Mouse (Mus musculus): ENCODE measurements around the gene Olfr107. TPM values are rescaled to one million over a fixed set of nuclear protein-coding genes. Genes with fewer than 3 reads are reported as not detected.

Olfr107 gene
- polyA plus RNA-seq (2014; fragmentation: Nextera tagmentation; extraction: Ambion mirVana): not detected in 2 replicates

- Histone ChIP-seq H3K9me3 (replicated peaks; ENCODE audit: control insufficient read depth, low read length) (no peaks in the 10 kb centered on the region), H3K4me3 (ENCODE audit: low read depth, low read length) (no peak within 1 kb of the TSS)
- no peak for DNase-seq (ENCODE audit: low spot score)
Measured at GRCm38 (mm10) chr17:37398926-37399325, at the start of gene Olfr107. Gene Olfr107, plus strand, starts transcription at chr17:37399226.

GRCm38 (mm10) chr17:37359282-37359681 is 39.7 kb upstream of the Olfr107 start, which contains the start of gene Olfr104-ps:
Gene Olfr104-ps, plus strand, starts transcription at chr17:37359582.
- no peaks in the 10 kb centered on the region for H3K36me3 ChIP-seq (ENCODE audit: control insufficient read depth, insufficient read depth, low read length)
- no peaks in the 10 kb centered on the region for H3K9me3 ChIP-seq (replicated peaks; ENCODE audit: control insufficient read depth, low read length)
- no peak within 1 kb of the TSS for H3K4me2 ChIP-seq (ENCODE audit: low read length)
- no peak within 1 kb of the TSS for H3K4me3 ChIP-seq (ENCODE audit: low read depth, low read length)
- DNase-seq (ENCODE audit: low spot score) (no peak), ATAC-seq (no peak)
- H3K4me1 ChIP-seq (ENCODE audit: control insufficient read depth, insufficient read depth, low read length): no peaks in the 10 kb centered on the region
- no peak within 1 kb of the TSS for H3K27ac ChIP-seq (ENCODE audit: low read depth, low read length)
- H3K9ac ChIP-seq (ENCODE audit: low read length): no peak within 1 kb of the TSS
- H3K27me3 ChIP-seq (replicated peaks; ENCODE audit: control insufficient read depth, insufficient read depth, low read length): no peaks in the 10 kb centered on the region

More at GRCm38 (mm10) chr17:37398926-37399325, at the start of gene Olfr107:
- H3K4me2 ChIP-seq (ENCODE audit: low read length): no peak within 1 kb of the TSS
- H3K27ac ChIP-seq (ENCODE audit: low read depth, low read length): no peak within 1 kb of the TSS
- WGBS: 87% methylated on average over 3 of the region's 3 CpGs
- no peak within 1 kb of the TSS for H3K9ac ChIP-seq (ENCODE audit: low read length)
- no peaks in the 10 kb centered on the region for H3K27me3 ChIP-seq (replicated peaks; ENCODE audit: control insufficient read depth, insufficient read depth, low read length)
- no peak for ATAC-seq
- no peaks in the 10 kb centered on the region for H3K36me3 ChIP-seq (ENCODE audit: control insufficient read depth, insufficient read depth, low read length)
- no peaks in the 10 kb centered on the region for H3K4me1 ChIP-seq (ENCODE audit: control insufficient read depth, insufficient read depth, low read length)

- Histone ChIP-seq H3K36me3 (ENCODE audit: control insufficient read depth, insufficient read depth, low read length) (no peaks in the 10 kb centered on the region), H3K4me3 (ENCODE audit: low read depth, low read length) (no peak within 1 kb of the TSS), H3K4me1 (ENCODE audit: control insufficient read depth, insufficient read depth, low read length) (no peaks in the 10 kb centered on the region), H3K27me3 (replicated peaks; ENCODE audit: control insufficient read depth, insufficient read depth, low read length) (no peaks in the 10 kb centered on the region), H3K27ac (ENCODE audit: low read depth, low read length) (no peak within 1 kb of the TSS), H3K9ac (ENCODE audit: low read length) (no peak within 1 kb of the TSS), H3K9me3 (replicated peaks; ENCODE audit: control insufficient read depth, low read length) (no peaks in the 10 kb centered on the region), H3K4me2 (ENCODE audit: low read length) (no peak within 1 kb of the TSS)
- ATAC-seq: no peak
- no peak for DNase-seq (ENCODE audit: low spot score)
Measured at GRCm38 (mm10) chr17:37378733-37379132, 20.3 kb upstream of the Olfr107 start, which contains the start of gene Olfr105-ps. Gene Olfr105-ps, plus strand, starts transcription at chr17:37379033.

GRCm38 (mm10) chr17:37390093-37390492 is 8.9 kb upstream of the Olfr107 start, which contains the start of gene Olfr106-ps:
Gene Olfr106-ps, plus strand, starts transcription at chr17:37390393.
- Histone ChIP-seq H3K9me3 (replicated peaks; ENCODE audit: control insufficient read depth, low read length) (no peaks in the 10 kb centered on the region), H3K4me2 (ENCODE audit: low read length) (no peak within 1 kb of the TSS), H3K4me3 (ENCODE audit: low read depth, low read length) (no peak within 1 kb of the TSS), H3K4me1 (ENCODE audit: control insufficient read depth, insufficient read depth, low read length) (no peaks in the 10 kb centered on the region), H3K36me3 (ENCODE audit: control insufficient read depth, insufficient read depth, low read length) (no peaks in the 10 kb centered on the region), H3K27ac (ENCODE audit: low read depth, low read length) (no peak within 1 kb of the TSS), H3K27me3 (replicated peaks; ENCODE audit: control insufficient read depth, insufficient read depth, low read length) (no peaks in the 10 kb centered on the region), H3K9ac (ENCODE audit: low read length) (no peak within 1 kb of the TSS)
- no peak for ATAC-seq
- no peak for DNase-seq (ENCODE audit: low spot score)
- 76% methylated on average over 1 of the region's 1 CpGs for WGBS

GRCm38 (mm10) chr17:37413380-37413779 is 14.4 kb downstream of the Olfr107 start:
- no peak for ATAC-seq
- H3K36me3 ChIP-seq (ENCODE audit: control insufficient read depth, insufficient read depth, low read length): no peaks in the 10 kb centered on the region
- H3K9ac ChIP-seq (ENCODE audit: low read length): no peak overlapping the region
- DNase-seq (ENCODE audit: low spot score): no peak
- H3K9me3 ChIP-seq (replicated peaks; ENCODE audit: control insufficient read depth, low read length): no peaks in the 10 kb centered on the region
- H3K4me3 ChIP-seq (ENCODE audit: low read depth, low read length): no peak overlapping the region
- no peaks in the 10 kb centered on the region for H3K27me3 ChIP-seq (replicated peaks; ENCODE audit: control insufficient read depth, insufficient read depth, low read length)
- no peak overlapping the region for H3K27ac ChIP-seq (ENCODE audit: low read depth, low read length)
- H3K4me2 ChIP-seq (ENCODE audit: low read length): no peak overlapping the region
- H3K4me1 ChIP-seq (ENCODE audit: control insufficient read depth, insufficient read depth, low read length): no peaks in the 10 kb centered on the region

GRCm38 (mm10) chr17:37445180-37445579 is 46.2 kb downstream of the Olfr107 start, which contains the start of gene Olfr108:
Gene Olfr108, plus strand, starts transcription at chr17:37445480.
- no peak for ATAC-seq

More at GRCm38 (mm10) chr17:37445180-37445579, 46.2 kb downstream of the Olfr107 start, which contains the start of gene Olfr108:
- H3K4me1 ChIP-seq (ENCODE audit: control insufficient read depth, insufficient read depth, low read length): no peaks in the 10 kb centered on the region
- H3K27ac ChIP-seq (ENCODE audit: low read depth, low read length): no peak within 1 kb of the TSS
- DNase-seq (ENCODE audit: low spot score): no peak
- no peaks in the 10 kb centered on the region for H3K36me3 ChIP-seq (ENCODE audit: control insufficient read depth, insufficient read depth, low read length)
- H3K4me3 ChIP-seq (ENCODE audit: low read depth, low read length): no peak within 1 kb of the TSS
- H3K4me2 ChIP-seq (ENCODE audit: low read length): no peak within 1 kb of the TSS
- no peaks in the 10 kb centered on the region for H3K27me3 ChIP-seq (replicated peaks; ENCODE audit: control insufficient read depth, insufficient read depth, low read length)
- 69% methylated on average over 1 of the region's 1 CpGs for WGBS
- no peak within 1 kb of the TSS for H3K9ac ChIP-seq (ENCODE audit: low read length)
- no peaks in the 10 kb centered on the region for H3K9me3 ChIP-seq (replicated peaks; ENCODE audit: control insufficient read depth, low read length)

Other genes with a start within 250 kb of the Olfr107 start
- not detected in 2 replicates for gene Olfr93, start 237.7 kb upstream of the Olfr107 start, polyA plus RNA-seq (2014; fragmentation: Nextera tagmentation; extraction: Ambion mirVana)
- not detected in 2 replicates for gene Ubd, start 205.3 kb upstream of the Olfr107 start, polyA plus RNA-seq (2014; fragmentation: Nextera tagmentation; extraction: Ambion mirVana)
- gene Olfr94, start 198.2 kb upstream of the Olfr107 start, polyA plus RNA-seq (2014; fragmentation: Nextera tagmentation; extraction: Ambion mirVana): not detected in 2 replicates
- not detected in 2 replicates for gene Olfr95, start 186.1 kb upstream of the Olfr107 start, polyA plus RNA-seq (2014; fragmentation: Nextera tagmentation; extraction: Ambion mirVana)
- gene Olfr96, start 179.1 kb upstream of the Olfr107 start, polyA plus RNA-seq (2014; fragmentation: Nextera tagmentation; extraction: Ambion mirVana): not detected in 2 replicates
- gene Olfr97, start 161.9 kb upstream of the Olfr107 start, polyA plus RNA-seq (2014; fragmentation: Nextera tagmentation; extraction: Ambion mirVana): not detected in 2 replicates
- not detected in 2 replicates for gene Olfr98, start 135.5 kb upstream of the Olfr107 start, polyA plus RNA-seq (2014; fragmentation: Nextera tagmentation; extraction: Ambion mirVana)
- gene H2-M3, start 129.0 kb upstream of the Olfr107 start, polyA plus RNA-seq (2014; fragmentation: Nextera tagmentation; extraction: Ambion mirVana): 1.1 and 1.2 TPM in 2 replicates
- gene Olfr99, start 115.8 kb upstream of the Olfr107 start, polyA plus RNA-seq (2014; fragmentation: Nextera tagmentation; extraction: Ambion mirVana): not detected in 2 replicates
- not detected in 2 replicates for gene Olfr101, start 94.9 kb upstream of the Olfr107 start, polyA plus RNA-seq (2014; fragmentation: Nextera tagmentation; extraction: Ambion mirVana)
- gene Olfr102, start 82.2 kb upstream of the Olfr107 start, polyA plus RNA-seq (2014; fragmentation: Nextera tagmentation; extraction: Ambion mirVana): not detected in 2 replicates
- not detected in 2 replicates for gene Olfr103, start 59.5 kb upstream of the Olfr107 start, polyA plus RNA-seq (2014; fragmentation: Nextera tagmentation; extraction: Ambion mirVana)
- gene Olfr104-ps, start 39.6 kb upstream of the Olfr107 start, polyA plus RNA-seq (2014; fragmentation: Nextera tagmentation; extraction: Ambion mirVana): not detected in 2 replicates
- gene Olfr105-ps, start 20.2 kb upstream of the Olfr107 start, polyA plus RNA-seq (2014; fragmentation: Nextera tagmentation; extraction: Ambion mirVana): not detected in 2 replicates
- not detected in 2 replicates for gene Olfr106-ps, start 8.8 kb upstream of the Olfr107 start, polyA plus RNA-seq (2014; fragmentation: Nextera tagmentation; extraction: Ambion mirVana)
- not detected in 2 replicates for gene Olfr108, start 46.3 kb downstream of the Olfr107 start, polyA plus RNA-seq (2014; fragmentation: Nextera tagmentation; extraction: Ambion mirVana)
- not detected in 2 replicates for gene Olfr109, start 59.7 kb downstream of the Olfr107 start, polyA plus RNA-seq (2014; fragmentation: Nextera tagmentation; extraction: Ambion mirVana)
- not detected in 2 replicates for gene H2-M2, start 84.3 kb downstream of the Olfr107 start, polyA plus RNA-seq (2014; fragmentation: Nextera tagmentation; extraction: Ambion mirVana)
- gene Olfr110, start 93.2 kb downstream of the Olfr107 start, polyA plus RNA-seq (2014; fragmentation: Nextera tagmentation; extraction: Ambion mirVana): not detected in 2 replicates
- not detected in 2 replicates for gene Olfr111, start 108.8 kb downstream of the Olfr107 start, polyA plus RNA-seq (2014; fragmentation: Nextera tagmentation; extraction: Ambion mirVana)
- not detected in 2 replicates for gene Olfr112, start 170.2 kb downstream of the Olfr107 start, polyA plus RNA-seq (2014; fragmentation: Nextera tagmentation; extraction: Ambion mirVana)
- not detected in 2 replicates for gene Olfr113, start 178.4 kb downstream of the Olfr107 start, polyA plus RNA-seq (2014; fragmentation: Nextera tagmentation; extraction: Ambion mirVana)
- gene Olfr114, start 193.5 kb downstream of the Olfr107 start, polyA plus RNA-seq (2014; fragmentation: Nextera tagmentation; extraction: Ambion mirVana): not detected in 2 replicates
- not detected in 2 replicates for gene Olfr115, start 227.9 kb downstream of the Olfr107 start, polyA plus RNA-seq (2014; fragmentation: Nextera tagmentation; extraction: Ambion mirVana)
- gene Olfr116, start 228.0 kb downstream of the Olfr107 start, polyA plus RNA-seq (2014; fragmentation: Nextera tagmentation; extraction: Ambion mirVana): not detected in 2 replicates